Mouse (Mus musculus) layer of hippocampus, adult 2 months (tissue): ENCODE measurements around the gene Nudt22. TPM values are rescaled to one million over a fixed set of nuclear protein-coding genes. Genes with fewer than 3 reads are reported as not detected.
A peak's percentile ranks its signal among the peaks of the same experiment; 100 is the strongest.

Experiments used
- DNase-seq, 2 experiments: peaks; one replicate each; pipeline ENCODE4 v3.0.0; 2022; ENCODE audit warnings: low spot score in 2 of 2
- H3K27ac ChIP-seq: fragments of 200-600 bp; 2 replicates; pipeline ENCODE4 v1.8.1; 2022
- H3K4me3 ChIP-seq: fragments of 200-600 bp; 2 replicates; pipeline ENCODE4 v1.8.1; 2022; ENCODE audit warnings: mild to moderate bottlenecking
- CTCF ChIP-seq: fragments of 200-600 bp; conservative IDR thresholded peaks from 2 replicates; pipeline ENCODE4 v1.8.1; 2022; ENCODE audit warnings: antibody characterized with exemption, mild to moderate bottlenecking, moderate library complexity
- total RNA-seq, 2 experiments: library from RNA; stranded (reverse); gene quantifications; 2 replicates each; pipeline ENCODE4 v1.2.3; 2021

Nudt22 gene
- total RNA-seq, 2 experiments from 2014 or later = 13.2 to 15.5 TPM

DNA sequence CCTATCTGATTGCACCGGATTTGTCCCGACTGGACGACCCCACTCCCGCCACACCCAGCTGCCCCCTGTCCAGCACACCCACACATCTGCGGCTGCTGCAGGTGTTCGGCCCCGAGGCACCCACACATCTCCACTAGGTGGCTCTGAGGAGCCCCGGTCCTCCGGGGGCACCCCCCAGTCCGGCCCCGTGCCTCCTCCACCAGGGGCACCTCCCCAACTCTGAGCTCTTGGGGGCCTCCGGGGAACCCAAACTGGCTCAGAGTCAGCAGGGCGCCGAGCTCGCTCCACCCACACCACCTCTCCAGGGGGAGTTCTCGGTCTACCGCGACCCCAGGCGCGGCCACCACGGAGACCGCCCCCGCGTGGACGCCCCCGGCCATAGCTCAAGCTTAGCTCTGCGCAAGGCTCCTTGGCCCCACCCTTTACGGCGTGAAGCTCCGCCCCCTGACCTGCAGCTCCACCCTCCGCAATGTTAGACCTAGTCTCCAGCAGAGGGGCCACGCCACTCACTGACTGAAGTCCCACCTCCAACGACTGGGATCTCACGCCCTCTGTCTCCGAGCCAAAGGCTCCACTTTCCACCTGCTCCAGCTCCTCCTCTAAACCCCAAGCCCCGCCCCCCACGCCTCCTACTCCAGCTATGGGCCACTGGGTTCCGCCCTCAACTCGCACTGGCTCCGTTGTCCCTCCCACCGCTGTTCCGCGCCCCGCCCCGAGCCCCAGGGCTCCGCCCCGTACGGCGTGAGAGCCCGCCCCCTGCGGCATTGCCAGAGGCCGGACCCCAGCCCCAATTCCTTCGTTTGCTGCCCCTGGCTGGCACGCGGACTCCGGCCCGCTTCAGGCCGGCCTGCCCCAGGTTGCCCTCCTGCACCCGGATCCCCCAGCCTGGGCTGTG lies 16.2 kb downstream of the Nudt22 start:
- peak overlapping the region; percentile 75 for H3K4me3 ChIP-seq
- peak overlapping the region; percentile 98 for H3K27ac ChIP-seq
- DNase-seq = peak; percentile 100
- peak; percentile 84 for TF ChIP-seq CTCF

DNA sequence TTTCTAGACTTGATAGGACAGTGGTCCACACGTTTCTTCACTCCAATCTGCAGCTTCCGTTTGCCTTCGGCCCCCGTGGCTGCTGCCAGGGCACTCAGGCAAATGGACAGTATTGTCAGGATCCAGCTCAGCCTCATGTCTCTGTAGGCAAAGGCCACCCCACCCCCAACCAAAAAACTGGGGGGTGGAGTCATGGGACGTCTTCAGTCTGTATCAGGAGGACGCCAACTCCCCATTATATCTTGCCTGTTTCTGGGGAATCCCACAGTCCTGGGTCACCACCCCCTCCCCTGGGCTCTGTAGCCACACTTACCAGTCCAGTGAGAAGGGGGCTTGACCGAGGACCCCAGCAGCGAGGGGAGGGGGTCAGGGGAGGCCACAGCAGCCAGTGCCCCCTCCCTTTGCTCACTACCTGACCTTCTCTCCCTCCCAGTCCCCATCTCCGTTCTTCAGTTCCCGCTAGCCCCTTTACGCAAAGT lies 16.9 kb downstream of the Nudt22 start:
- Histone ChIP-seq H3K4me3 (peak overlapping the region; percentile 75), H3K27ac (peak overlapping the region; percentile 98)
- no peak for TF ChIP-seq CTCF
- no peak for DNase-seq

DNA sequence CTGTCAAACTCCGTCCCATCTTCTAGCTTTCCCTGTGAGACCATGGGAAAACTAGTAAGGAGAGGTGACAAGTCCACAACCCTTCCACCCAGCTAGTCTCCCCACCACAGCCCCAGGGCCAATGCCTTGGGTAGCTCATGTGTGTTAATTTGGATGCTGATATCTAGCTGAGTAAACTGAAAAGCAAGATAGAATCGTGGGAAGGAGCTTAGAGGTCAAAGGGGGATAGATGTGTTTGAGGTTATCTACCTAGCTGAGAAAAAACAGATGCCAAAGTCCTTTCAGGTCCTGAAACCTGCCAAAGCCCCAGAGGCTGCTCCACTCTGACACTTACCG lies 17.3 kb downstream of the Nudt22 start:
- no peak for TF ChIP-seq CTCF
- peak overlapping the region; percentile 75 for H3K4me3 ChIP-seq
- H3K27ac ChIP-seq = peak overlapping the region; percentile 98
- DNase-seq = no peak

DNA sequence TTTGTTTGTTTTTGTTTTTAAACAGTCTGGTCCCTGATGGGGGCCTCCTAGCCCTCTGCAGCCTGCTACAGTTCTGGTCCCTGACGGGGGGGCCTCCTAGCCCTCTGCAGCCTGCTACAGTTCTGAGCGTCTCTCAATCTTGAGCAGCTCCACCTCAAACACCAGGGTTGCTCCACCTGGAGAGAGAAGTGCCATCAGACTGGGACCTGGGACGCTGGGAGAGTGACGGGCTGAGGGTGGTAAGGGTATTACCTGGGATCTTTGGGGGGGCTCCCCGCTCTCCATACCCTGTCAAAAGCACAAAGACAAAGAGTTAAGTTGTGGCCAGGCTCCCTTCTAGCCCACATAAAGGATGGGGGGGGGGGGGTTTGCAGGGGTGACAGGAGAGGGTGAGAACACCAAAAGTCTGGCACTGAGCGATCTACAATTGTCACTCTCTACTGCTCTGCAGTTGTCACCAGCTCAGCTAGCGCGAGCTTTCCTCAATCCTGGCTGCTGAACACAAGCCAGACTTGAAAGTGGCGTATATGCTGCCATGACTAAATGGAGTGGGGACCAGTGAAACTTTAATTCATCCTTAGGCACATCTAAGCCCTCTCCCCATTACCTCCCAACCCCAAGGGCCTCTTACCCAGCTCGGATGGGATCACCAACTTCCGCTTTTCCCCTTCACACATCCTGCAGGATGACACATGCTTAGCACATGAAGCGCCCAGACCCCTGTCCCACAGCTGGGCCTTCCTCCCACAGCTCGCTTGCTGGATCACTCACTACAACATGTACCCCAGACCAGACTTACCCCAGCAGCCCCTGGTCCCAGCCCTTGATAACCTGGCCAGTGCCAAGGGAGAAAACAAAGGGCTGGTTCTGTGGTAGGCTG lies 17.9 kb downstream of the Nudt22 start:
- no peak for DNase-seq
- peak overlapping the region; percentile 98 for H3K27ac ChIP-seq
- no peak for TF ChIP-seq CTCF
- peak overlapping the region; percentile 75; the same call in 1 of the 2 replicates for H3K4me3 ChIP-seq

DNA sequence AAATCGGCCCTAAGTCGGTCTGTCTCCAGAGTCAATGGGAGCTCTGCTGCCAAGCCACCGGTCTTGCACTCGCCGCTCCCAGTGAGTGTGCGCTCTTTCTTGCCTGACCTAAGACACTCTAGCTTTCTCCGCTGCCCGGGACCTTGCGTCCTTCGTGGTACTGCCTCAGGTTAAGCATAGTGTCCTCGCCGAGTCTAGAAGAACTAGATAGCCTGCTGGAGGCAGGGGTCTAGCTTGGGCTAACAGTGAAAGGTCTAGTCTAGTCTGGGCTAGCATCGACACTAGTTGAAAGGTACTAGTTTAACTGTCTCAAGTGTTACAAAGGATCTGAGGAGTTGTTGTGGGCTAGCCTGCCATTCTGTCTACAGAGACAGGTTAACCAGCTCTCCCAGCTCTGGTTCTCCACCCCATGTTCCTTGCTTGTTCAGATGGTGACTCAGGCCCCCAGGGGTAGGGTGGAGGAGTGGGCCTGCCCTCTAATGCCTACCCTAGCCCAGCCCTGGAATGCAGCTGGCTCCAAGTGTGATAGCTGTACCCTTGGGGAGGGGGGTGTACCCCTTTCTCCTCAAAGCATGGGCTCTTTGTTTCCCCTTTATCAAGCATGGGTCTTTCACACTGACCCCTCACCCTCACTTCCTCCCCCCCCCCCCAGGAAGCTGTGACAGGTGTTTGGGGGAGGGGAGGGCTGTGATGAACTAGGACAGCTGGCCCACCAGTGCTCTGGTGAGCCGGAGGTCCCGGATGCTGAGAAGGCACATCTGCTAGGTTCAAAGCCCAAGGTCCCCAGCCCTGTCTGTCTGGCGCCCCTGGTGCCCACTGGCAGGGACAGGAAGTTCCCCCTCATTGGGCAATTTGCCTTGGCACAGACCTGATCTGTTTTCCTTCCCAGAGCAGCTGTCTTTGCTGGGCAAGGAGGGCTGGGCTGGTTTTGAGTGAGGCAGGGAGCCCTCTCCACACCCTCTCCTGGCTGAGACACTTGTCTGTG lies 20.1 kb downstream of the Nudt22 start, which contains the start of gene Plcb3:
Plcb3 (minus strand) TSS at position 934 of the 985 bp plus-strand sequence.
- Histone ChIP-seq H3K4me3 (peak within 1 kb of the TSS; percentile 59), H3K27ac (peak within 1 kb of the TSS; percentile 88)
- TF ChIP-seq CTCF = peak; percentile 59
- DNase-seq = peak; percentile 65 to 70

DNA sequence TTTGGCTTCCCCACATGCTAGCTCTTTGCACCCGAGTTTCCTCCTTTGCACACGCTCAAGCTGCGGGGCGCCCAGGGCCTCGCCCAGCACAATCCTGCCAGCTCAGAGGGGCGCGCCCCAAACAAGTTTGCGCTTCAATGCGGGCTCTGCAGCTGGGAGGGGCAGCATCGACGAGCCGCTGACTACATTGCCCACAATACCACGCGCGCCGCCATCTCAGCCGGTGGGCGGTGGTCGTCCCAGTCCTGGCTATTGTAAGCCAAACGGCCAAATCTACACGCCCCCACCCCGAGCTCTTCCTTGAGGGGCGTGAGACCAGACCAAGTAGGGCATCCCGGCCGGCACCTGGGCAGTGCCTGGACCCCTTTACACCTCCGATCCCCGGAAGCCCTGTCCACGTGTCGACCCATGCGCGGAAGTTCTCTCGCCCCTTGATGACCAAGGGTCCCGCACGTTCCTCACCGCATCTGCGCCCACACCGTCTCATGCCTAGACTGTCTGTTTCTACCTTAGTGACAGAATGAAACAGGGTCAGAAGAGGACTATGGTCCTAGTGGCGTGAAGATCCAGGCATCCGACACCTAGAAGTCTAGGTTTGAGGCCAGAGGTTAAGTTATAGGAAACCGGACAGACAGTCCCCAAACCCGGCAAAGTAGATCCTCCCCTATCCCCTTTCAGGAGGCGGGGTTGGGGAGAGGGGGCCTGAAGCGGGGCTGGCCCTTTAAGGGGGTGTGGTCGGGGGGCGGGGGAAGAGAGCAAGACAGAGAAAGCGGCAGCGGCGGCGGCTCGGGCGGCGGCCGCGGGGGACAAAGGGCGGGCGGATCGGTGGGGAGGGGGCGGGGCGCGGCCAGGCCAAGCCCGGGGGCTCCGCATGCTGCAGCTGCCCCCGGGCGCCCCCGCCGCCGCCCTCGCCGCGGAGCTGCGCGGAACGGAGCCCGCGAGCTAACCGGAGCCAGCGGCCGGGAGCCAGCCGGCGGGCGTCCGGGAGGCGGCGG lies 21.4 kb downstream of the Nudt22 start, which contains the start of gene Ppp1r14b:
Ppp1r14b (plus strand) TSS at position 758 of the 995 bp plus-strand sequence.
- H3K4me3 ChIP-seq = peak within 1 kb of the TSS; percentile 93
- TF ChIP-seq CTCF = no peak
- H3K27ac ChIP-seq = peak within 1 kb of the TSS; percentile 88
- DNase-seq = peak; percentile 66 to 74

DNA sequence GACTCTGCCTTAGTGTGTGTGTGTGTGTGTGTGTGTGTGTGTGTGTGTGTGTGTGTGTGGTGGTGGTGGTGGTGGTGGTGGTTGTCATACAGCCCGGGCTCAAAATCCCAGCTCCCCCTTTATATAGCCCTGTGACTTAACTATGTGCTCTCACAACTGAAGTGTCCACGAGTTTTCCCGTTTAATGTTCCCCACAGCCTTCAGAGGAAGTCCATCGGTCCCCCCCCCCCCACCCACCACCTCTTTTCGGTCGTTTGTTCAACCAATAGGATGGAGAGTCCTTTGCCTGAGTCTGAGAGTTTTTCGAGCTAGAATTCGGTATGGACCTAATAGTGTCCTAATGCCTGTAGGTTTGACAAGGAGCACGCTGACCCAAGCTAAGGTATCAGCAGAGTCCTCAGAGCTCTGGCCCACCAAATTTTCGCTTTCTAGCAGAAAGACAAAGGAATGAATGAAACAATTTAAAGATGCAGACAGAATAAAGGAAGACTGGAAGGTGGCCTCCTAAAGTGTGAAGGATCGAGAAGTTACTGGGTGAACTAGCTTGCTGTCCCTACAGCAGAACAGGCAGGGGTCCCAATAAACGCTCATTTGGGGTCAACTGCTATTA lies 22.2 kb downstream of the Nudt22 start:
- no peak for TF ChIP-seq CTCF
- peak overlapping the region; percentile 93 for H3K4me3 ChIP-seq
- H3K27ac ChIP-seq = peak overlapping the region; percentile 73; the same call in 1 of the 2 replicates

DNA sequence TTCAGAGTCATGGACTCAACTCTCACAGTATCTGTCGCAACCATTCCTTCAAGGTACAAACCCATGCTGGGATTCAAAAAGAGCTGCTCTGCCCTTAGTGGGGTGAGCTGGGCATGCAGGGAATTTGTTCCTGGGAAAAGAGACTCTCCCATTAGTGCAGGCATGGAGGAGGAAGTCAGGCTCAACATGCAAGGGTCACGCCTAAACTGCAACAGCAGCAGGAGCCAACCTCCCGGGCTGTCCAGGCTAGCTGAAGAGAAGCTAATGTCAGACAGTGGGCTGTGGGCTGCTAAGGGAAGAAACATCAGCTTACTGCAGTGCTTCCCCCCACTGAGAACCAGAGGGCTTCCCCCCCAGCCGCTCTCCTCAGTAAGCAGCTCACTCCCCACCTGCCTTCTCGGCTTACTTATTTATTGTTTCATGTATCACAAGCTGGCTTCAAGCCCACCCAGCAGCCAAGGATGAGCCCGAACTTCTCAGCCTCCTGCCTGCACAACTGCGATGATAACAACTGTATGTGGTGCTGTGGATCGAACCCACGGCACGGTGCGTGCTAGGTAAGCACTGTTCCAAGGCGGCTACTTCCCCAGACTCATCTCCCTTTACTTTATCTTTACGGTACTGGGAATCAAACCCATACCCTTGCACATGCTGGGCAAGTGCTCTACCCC lies 23.5 kb downstream of the Nudt22 start:
- TF ChIP-seq CTCF = no peak
- DNase-seq = no peak
- Histone ChIP-seq H3K27ac (no peak overlapping the region), H3K4me3 (no peak overlapping the region)

More for the DNA sequence above, 22.2 kb downstream of the Nudt22 start:
- DNase-seq = no peak

DNA sequence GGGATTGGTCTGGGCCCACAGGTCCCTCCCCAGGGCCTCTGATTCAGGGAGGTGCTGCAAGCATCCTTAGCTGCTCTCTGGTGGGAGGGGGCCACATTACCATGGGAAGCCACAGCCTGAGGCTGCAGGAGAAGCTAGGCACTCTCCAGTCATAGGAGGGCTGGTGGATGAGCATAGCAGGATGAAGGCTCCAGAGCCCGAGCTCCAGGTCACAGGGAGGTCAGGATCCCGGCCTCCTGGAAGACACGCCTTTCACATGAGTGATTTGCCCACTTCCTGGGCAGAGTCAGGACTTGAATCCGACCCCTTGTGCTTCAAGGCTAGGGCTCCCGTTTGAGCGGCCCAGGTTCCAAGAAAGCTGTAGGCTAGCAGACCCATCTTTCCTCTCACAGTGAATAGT lies 24.3 kb downstream of the Nudt22 start:
- no peak overlapping the region for H3K4me3 ChIP-seq
- no peak for TF ChIP-seq CTCF
- DNase-seq = no peak
- no peak overlapping the region for H3K27ac ChIP-seq
